Mouse (Mus musculus) R1 (cell line): Measurements from ENCODE around the gene Trak1.

Experiments
- DNase-seq: peaks from one replicate; pipeline ENCODE4 v3.0.0-alpha.2; 2018; ENCODE audit warnings: low read depth, low spot score

Gene Trak1

DNA sequence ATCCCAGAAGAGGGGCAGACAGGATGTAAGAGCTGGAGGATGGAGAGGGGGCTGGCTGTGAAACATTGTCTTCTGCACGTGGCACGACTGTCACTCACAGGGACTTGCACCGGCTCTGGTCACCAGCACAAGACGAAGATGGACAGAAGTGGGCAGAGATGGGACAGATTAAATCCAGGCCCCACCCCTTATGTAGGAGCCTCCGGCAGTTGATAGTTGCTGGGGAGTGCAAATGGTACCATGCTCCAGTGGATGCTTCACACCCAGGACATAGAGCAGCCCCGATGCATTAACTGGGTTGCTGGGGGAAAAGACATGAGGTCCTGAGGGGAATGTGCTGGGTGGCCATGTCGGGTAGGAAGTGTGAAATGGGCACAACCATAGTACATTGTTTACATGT is 2.1 kb upstream of the Trak1 start:
- no peak for DNase-seq

DNA sequence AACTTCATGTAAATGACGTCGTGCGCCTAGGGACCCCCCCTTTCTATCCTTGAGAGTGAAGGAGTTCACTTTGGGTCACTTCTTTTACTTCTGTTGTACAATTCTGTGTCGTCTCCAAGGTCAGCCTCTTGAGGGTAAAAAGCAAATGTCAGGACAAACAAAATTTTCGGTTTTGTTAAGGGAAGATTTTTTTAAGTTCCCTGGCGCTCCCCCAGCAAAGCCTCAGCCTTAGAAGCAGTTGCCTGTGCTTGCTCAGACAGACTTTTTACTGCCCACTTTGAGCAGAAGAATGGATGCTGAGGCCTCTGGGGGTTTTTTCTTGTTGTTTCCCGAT is 730 bp downstream of the Trak1 start:
- DNase-seq, result no peak

DNA sequence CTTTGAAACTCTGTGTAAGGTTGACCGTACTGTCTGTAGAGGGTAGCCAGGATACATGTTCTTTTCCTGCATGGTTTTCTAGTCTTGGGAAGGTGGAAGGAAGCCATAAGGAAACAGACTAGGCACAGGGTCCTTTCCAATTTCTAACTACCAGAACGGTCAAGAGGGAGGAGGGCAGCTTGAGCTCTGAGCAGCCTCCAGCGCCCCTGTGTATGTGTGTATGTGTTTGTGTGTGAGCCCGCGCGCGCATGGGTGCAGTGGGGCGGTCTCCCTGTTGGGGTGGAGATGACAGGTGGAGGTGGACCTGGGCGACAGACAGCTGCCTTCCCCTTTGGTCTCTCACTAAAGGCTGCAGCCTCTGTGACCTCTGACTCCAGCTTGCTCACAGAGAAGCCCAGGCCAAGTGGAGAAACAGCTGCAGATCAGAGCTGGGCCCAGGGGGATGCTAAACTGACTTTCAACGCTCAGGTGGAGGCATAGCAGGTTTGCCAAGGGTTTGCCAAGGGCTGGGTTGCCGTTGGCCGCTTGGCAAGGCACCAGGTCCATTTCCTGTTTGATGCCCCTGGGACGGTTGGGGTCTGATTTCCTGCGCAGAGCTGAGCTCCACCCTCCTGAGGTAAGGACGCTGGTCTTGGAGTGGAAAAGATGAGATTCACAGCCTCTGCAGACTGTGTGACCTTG is 1.2 kb downstream of the Trak1 start:
- no peak for DNase-seq

DNA sequence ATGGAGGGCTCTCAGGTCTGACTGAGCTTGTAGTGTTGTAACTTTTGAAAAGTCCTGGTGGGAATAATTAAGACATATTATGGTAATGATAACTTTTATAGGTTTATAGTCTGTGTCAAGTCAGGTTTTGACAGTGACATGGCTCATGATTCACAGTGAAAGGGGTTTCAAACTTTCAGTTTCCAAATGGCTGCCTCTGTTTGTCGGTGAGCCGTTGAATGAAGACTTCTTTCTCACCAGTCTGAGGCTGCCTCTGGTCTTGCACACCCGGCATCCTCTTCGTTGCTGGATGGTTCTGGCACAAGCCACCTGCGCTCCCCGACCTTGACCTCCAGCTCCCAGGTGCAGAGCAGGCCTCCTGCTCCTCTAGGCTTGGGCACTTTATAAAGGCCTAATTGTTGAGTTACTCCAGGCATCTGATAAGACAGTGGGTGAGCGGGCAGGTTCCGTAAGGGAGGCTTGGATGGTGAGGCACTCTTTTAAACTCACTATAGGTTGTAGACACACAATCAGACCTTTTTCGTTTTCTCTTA is 2.0 kb downstream of the Trak1 start:
- no peak for DNase-seq

DNA sequence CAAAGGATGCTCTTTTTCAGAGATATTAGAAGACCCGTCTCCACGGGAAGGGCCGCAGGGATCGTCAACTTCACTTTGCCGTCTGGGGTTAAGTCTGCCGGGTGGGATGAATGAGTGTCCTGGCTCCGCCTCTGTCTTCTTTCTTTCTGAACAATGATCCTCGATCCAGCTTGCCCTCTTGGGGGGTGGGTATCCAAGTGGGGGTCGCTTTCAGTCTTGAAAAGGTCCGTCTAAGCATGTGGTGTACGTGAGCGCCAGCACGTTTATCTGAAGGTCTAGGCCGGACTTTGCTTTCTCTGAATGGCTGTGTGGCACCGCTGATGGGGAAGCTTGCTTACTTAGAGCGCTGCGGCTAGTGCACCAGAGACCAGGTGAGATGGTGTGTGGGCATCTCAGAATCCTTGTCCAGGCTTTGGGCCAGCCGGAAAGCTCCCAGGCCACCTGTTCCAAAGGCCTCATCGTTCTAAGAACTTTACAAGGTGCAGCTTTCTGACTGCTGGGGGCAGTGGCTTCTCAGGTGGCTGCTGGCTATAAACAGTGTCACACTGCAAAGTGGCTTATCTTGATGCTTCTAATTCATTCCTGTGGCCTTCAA is 2.8 kb downstream of the Trak1 start:
- DNase-seq, result no peak

DNA sequence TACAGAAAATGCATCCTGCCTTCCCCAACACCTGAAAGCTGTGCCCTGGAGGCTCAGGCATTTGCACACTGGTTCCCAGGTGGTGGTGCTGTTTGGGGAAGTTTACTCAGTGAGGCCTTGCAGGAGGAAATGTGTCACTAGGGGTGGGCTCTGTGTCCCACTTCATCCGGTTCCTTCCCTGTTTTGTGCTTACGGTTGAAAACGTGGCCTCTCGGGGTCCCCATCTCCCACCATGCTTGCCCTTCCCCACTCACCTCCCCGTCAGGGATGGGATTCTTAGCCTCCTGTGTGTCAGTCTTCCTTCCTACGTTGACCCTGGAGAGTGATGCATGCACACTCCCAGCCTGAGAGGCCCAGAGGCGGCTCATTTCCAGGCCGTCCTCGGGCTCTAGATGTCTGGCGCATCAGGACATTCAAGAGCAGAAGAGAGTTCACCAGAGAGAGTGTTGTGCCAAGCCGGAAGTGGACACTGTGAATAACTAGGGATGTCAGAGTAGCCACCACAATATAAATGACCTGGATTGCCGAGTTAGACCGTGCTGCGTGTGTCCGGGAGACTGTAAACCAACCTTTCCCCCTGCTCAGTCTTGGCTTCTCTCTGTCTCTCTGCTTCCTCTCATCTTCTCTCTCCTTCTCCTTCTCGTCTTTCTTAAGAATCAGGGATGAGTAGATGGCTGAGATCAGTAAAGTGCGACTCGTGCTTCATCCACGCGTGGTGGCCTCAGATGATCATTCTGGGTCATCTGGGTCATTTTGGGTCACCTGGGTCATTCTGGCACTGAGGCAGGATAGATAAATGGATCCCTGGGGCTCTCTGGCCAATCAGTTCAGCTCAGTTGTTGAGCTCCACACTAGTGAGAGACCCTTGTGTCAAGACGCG is 4.0 kb downstream of the Trak1 start:
- peak; percentile 81 for DNase-seq

DNA sequence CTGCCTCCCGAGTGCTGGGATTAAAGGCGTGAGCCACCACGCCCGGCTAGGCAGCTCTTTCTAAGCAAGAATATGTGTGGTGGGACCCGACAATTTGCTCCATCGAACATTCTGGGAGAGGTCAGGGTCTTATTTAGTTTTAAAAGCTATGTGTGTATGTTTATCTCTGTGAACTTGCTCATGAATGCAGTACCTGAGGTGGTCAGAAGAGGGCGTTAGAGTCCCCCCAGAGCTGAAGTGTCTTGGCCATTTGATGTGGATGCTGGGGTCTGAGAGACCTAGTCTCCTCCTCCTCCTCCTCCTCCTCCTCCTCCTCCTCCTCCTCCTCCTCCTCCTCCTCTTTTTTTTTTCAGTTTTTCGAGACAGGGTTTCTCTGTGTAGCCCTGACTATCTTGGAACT is 5.2 kb downstream of the Trak1 start:
- DNase-seq, result peak; percentile 72

DNA sequence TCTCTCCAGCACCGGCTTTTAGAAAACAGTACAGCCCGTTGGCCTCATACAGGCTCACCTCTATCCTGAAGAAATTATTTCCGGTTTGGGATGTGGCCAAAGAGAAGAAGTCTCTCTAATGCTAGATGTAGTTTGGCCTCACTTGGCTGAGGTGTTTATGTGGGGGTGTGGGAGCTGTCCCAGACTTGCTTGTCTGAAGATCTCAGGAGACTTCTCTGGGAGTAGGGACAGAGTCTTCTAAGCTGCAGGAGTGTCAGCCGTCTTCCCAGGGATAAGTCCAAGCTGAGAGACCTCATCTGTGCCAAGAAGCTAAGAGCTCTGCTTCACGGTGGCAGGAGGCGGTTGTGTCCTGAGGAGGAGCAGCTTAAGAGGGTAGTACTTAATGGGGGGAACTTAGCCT is 5.8 kb downstream of the Trak1 start:
- peak; percentile 38 for DNase-seq

DNA sequence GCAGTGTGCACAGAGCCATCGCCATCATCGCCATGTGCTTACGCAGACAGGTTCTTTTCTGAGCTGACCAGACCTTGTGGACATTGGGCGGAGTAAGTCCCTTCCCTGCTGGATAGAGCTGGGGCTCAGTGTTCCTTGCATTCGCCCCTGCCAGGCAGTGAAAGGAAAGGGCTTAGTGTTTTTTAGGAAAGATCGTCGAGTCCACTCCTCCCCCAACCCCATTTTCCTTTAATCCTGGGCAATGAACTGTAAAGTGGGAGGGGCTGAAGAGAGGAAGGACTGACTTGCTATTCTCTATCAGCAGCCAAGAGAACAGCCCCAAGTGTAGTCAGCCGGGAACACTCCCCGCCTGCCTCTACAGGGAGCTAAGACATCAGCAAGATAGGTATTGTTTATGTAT is 6.4 kb downstream of the Trak1 start:
- DNase-seq, result peak; percentile 89

DNA sequence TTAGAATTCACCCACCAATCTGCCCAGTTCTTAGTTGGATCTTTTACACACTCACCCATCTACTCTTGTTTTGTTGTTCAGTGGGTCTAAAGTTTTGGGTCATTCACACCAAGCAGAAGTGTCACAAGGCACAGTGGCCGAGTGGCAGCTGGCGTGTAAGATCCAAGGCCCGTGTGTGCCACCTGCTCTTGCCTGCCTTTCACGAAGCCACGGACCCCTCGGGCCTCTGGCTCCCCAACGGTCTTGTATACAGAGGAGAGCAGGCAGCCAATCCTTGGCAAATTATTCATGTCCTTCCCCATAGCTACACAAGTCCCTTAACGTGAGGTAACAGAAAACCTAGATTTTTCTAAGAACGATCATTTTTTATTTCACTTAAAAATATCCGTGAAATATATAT is 7.2 kb downstream of the Trak1 start:
- DNase-seq, result no peak

DNA sequence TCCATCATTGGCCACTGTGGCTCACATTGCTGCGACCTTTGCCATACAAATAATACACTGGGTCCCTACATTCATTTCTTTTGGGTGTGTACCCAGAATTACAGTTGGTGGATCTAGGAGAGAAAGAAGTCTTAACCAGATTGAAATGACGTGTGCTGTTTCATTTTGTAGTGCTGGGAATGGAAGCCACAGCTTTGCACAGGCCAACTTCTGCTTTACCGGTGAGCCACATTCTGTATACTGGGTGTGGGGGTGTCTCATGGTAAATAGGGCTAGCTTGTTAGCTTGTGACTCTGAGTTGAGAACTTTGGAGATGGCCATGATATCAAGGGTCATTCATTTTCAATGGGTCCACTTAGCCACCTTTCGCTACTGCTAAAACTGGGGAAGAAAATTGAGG is 8.2 kb downstream of the Trak1 start:
- no peak for DNase-seq

DNA sequence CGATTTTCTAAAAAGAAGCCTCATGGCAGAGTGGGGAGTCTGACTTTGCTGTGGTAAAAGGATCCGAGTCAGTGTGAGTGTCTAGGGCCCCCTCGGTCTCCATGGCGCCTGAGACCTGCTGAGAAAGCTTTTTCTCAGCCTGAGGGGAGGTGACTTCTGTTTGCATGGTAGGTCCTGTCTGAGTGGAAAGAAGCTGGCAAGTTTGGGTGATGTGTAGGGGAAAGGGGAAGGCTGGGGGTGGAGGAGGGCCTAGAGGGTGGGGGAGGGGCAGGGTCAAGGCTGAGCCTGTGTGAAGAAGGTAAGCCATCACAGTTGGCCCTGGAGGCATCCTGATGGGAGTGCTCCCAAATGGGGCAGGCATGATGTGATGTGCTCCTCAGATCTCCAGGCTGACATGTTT is 12.0 kb downstream of the Trak1 start:
- DNase-seq, result peak; percentile 52

DNA sequence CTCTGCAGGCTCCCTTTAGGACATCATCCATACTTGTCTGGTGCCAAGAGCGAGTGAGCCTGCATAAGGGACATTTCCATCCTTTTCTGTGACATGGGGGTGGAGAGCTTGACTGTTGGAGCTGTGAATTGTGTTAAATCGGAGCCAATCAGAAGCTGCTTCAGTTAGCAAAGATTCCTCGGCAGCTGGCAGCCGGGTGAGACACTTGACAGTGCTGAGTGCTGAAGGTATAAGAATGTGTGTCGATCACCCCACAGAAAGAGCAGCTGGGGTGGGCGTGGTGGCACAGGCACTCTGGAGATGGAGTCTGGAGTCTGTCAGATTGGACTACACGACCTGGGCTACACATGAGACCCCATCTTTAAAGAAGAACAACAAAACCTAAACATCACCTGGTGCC is 13.2 kb downstream of the Trak1 start:
- DNase-seq, result no peak

DNA sequence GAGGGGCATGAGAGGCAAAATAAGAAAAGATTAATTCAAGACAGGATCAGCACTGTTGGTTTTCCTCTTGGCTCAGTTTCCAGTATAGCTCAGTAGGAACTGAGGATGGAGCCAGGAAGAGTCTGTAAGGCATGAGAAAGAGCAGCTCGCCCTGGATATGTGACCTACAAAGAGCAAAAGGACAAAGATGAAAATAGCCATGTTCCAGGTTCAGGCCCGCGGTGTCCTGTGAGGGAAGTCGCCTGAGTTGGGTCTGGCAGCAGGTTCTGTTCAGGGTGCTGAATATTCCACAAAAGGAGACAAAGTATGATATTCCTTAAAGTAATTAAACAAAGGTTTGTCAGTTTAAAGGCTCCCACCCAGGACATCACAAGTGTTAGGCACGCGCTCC is 14.5 kb downstream of the Trak1 start:
- DNase-seq, result no peak

DNA sequence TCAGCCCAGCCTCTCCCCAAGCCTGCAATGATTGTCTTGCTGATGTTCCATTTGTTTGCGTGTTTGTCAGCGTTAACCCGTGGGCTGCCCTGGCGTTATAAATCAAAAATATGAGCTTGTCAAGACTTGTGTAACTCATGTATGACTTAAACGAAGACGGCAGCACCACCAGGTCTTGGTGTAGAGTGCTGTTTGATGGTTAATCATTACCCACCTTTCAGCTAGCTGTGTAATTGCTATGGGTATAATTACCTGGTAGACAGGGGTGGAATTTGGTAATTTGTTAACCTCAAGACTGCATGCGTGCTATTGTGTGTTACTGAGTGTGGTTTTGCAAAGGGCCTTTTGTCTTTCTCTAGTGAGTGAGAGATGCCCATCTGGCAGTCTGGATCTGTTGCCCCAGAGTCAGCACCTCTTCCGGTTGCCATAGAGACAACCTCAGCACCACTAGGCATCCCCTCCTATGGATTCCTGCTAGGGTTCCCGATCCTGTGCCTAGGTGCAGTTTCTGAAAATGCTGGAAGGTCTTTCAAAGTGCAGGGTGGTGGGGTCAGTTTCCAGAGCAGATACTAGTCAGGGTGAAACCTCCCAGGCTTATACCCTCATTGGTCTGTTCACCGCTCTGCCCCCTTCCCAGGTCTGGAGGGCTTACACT is 15.1 kb downstream of the Trak1 start:
- no peak for DNase-seq

DNA sequence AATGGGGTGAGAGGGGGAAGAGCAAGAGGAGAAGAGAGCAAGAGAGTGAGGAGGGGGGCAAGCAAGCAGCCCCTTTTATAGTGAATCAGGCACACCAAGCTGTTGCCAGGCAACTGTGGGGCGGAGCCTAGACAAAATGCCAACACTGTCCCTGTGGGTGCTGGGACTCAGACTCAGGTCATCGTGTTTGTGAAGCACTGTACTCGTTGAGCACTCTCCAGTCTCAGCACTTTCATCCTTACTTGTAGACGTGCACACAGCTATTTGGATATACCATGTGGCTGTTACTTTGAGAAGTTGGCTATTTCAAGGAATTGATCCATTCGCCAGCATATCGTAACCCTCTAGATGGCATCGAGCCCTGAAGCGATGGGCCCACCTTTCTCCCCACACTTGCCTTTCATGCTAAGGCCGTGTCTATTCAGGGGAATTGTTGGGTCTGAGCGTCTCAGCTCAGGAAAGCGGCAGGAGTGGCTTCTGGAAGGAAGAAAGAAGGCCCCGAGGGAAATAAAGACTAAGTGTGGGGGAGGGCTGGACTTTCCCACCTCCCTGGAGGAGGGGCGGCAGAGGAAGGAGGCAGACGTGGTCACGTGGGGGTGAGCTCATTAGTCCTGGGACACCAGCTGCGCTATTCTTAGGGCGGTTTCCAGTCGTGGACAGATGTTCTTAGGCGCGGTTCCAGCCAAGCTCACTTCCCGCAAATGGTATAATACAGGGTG is 16.5 kb downstream of the Trak1 start:
- DNase-seq, result peak; percentile 98

DNA sequence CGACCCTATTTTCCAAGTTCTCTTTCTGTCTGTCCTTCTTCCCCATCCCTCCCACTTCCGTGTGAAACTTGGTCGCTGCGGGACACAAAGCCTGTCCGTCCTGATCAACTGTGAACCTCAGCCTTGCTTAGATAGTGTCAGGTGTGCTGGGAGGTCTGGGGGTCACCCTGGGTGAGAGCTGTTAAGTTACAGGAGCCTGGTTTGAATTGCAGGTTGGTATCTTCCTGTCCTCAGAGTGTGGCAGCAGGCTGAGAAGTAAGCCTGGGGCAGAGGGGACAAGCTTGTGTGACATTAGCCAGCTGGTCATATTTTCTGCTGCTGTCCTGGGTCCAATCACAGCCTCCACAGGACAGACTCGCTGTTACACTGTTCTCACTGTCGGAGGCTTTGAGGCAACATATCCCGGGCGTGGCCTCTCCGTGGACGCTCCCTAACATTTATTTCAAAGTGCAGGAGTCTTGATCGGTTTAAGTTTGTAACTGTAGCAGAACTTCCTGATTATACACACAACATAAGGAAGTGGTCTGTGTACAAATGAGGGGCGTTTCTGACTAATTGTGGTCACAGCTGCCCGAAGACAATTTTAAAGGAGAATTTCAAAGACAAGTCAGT is 17.3 kb downstream of the Trak1 start:
- DNase-seq, result peak; percentile 81

DNA sequence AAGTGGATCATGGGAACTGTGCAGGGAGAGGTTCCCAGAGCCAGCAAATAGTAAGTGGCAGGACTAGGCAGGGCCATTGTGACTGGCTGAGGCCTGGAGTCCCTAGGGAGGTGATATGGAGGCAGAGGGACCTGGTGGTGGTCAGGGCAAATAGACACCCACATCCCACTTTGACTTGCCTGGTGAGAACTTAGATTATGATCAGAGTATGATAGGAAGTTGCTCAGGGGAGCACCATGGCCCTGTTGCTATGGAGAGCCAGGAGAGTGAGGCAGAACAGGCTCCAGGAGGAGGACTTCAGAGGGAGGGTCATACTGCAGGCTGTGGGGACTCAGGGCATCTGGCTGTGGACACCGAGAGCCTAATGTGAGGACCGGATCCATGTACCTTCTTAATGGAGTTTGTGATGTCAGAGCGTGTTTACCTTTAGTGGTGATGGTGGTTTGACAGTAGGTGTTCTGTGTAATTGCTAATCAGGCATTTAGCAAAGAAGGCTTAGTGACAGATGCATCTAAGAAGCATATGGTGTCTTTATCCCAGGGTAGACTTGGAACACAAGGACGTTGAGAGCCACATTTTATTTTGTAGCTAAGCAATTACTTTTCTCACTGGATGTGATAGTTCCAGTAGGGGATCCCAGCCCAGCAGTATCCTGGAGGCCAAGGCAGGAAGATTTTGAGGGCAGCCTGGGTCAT is 18.7 kb downstream of the Trak1 start:
- no peak for DNase-seq

DNA sequence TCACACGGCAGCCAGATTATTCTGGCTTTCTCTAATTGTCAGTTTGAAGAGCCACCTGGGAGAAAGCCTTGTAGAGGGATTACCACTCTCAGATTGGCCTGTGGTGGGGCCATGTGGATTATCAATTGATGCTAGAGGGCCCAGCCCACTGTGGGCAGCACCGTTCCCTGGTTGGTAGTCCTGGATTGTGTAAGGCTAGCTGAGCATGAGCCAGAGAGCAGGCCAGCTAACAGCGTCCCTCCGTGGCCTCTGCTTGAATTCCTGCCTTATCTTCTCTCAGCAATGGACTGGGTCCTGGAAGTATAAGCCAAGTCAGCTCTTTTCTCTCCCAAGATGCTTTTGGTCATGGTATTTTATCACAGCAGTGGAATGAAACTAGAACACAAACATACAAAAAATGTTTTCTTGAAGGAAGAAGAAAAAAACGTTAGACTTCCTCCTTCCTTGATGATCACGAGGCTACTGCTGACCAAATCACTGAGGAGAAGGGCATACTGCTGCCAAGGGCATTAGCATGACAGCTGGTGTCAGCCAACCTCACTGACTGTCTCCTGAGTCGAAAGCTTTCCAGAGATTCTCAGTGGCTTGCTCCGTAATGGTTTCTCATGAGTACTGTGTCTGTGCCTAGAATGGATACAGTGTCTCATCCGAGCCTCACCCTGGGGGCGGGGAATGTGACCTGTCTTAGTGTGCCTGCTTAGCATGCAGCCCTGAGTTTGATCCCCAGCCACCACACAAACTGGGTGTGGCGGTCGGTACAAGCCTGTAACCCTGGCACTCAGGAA is 19.5 kb downstream of the Trak1 start:
- DNase-seq, result peak; percentile 96
